Mouse (Mus musculus): Measurements from ENCODE around the gene Rhot2. TPM values are rescaled to one million over a fixed set of nuclear protein-coding genes. Genes with fewer than 3 reads are reported as not detected.

Rhot2 gene
- total RNA-seq, 1 experiment = 36.8 TPM

- Histone ChIP-seq H3K36me3 (ENCODE audit: control insufficient read depth, insufficient read depth, low read length, poor library complexity, severe bottlenecking) (peaks cover 2% of the 10 kb centered on the region; the same call in 1 of the 2 replicates), H3K4me1 (ENCODE audit: control insufficient read depth in 2 of 2, insufficient read depth in 2 of 2, low read length in 2 of 2, poor library complexity in 1 of 2) (peaks cover 0 to 3% of the 10 kb centered on the region in 2 experiments; a peak in 1 of 4 replicates), H3K4me3 (ENCODE audit: insufficient read depth in 1 of 2, low read depth in 1 of 2, low read length in 2 of 2, poor library complexity in 1 of 2, severe bottlenecking in 1 of 2) (peak within 1 kb of the TSS; percentile 69 to 77), H3K27ac (ENCODE audit: insufficient read depth, low read depth, low read length, poor library complexity, severe bottlenecking) (no peak within 1 kb of the TSS), H3K9ac (ENCODE audit: insufficient read depth, low read depth, low read length, poor library complexity, severe bottlenecking) (peak within 1 kb of the TSS; percentile 87), H3K9me3 (ENCODE audit: control insufficient read depth, insufficient read depth, low read depth, low read length) (no peaks in the 10 kb centered on the region)
- in situ Hi-C loops (cut with MboI; ENCODE audit: low sequenced_read_pairs in 2 of 2, unreplicated experiment in 2 of 2) = no loop called here
- TF ChIP-seq ZC3H11A (IDR thresholded peaks at IDR 0.05; ENCODE audit: borderline replicate concordance, low read depth, low read length) (no peak), ZNF384 (IDR thresholded peaks at IDR 0.05; ENCODE audit: low read depth, low read length) (no peak), CHD2 (IDR thresholded peaks at IDR 0.05; ENCODE audit: low read depth, low read length) (no peak), MAFK (IDR thresholded peaks at IDR 0.05; ENCODE audit: insufficient read depth, low read depth, low read length) (no peak), HCFC1 (IDR thresholded peaks at IDR 0.05; ENCODE audit: borderline replicate concordance, insufficient read depth, low read length) (no peak; the same call in 1 of the 2 replicates)
- no peak for DNase-seq (ENCODE audit: low read depth, low spot score)
These were observed 16.4 kb upstream of the Rhot2 start, which contains the start of gene Wdr90 for GRCm38 (mm10) chr17:25860832-25861703. Gene Wdr90 (minus strand): TSS chr17:25861501.

- no peaks in the 10 kb centered on the region for H3K9me3 ChIP-seq (ENCODE audit: control insufficient read depth, insufficient read depth, low read depth, low read length)
- peaks cover 2% of the 10 kb centered on the region; the same call in 1 of the 2 replicates for H3K36me3 ChIP-seq (ENCODE audit: control insufficient read depth, insufficient read depth, low read length, poor library complexity, severe bottlenecking)
- no peak overlapping the region for H3K4me3 ChIP-seq (ENCODE audit: insufficient read depth in 1 of 2, low read depth in 1 of 2, low read length in 2 of 2, poor library complexity in 1 of 2, severe bottlenecking in 1 of 2)
These were observed 15.6 kb upstream of the Rhot2 start for GRCm38 (mm10) chr17:25860229-25860628.

GRCm38 (mm10) chr17:25843636-25844395 is 835 bp downstream of the Rhot2 start:
- H3K27ac ChIP-seq (ENCODE audit: insufficient read depth, low read depth, low read length, poor library complexity, severe bottlenecking) = peak overlapping the region; percentile 22; the same call in 1 of the 2 replicates

More at GRCm38 (mm10) chr17:25860229-25860628, 15.6 kb upstream of the Rhot2 start:
- peaks cover 0 to 4% of the 10 kb centered on the region in 2 experiments; a peak in 1 of 4 replicates for H3K4me1 ChIP-seq (ENCODE audit: control insufficient read depth in 2 of 2, insufficient read depth in 2 of 2, low read length in 2 of 2, poor library complexity in 1 of 2)
- in situ Hi-C loops (cut with MboI; ENCODE audit: low sequenced_read_pairs in 2 of 2, unreplicated experiment in 2 of 2) = no loop called here
- TF ChIP-seq HCFC1 (IDR thresholded peaks at IDR 0.05; ENCODE audit: borderline replicate concordance, insufficient read depth, low read length) = no peak
- no peak for TF ChIP-seq CHD2 (IDR thresholded peaks at IDR 0.05; ENCODE audit: low read depth, low read length)
- no peak for TF ChIP-seq ZC3H11A (IDR thresholded peaks at IDR 0.05; ENCODE audit: borderline replicate concordance, low read depth, low read length)
- TF ChIP-seq ZNF384 (IDR thresholded peaks at IDR 0.05; ENCODE audit: low read depth, low read length) = no peak
- no peak for TF ChIP-seq MAFK (IDR thresholded peaks at IDR 0.05; ENCODE audit: insufficient read depth, low read depth, low read length)
- H3K27ac ChIP-seq (ENCODE audit: insufficient read depth, low read depth, low read length, poor library complexity, severe bottlenecking) = no peak overlapping the region
- DNase-seq (ENCODE audit: low read depth, low spot score) = no peak
- H3K9ac ChIP-seq (ENCODE audit: insufficient read depth, low read depth, low read length, poor library complexity, severe bottlenecking) = no peak overlapping the region

GRCm38 (mm10) chr17:25843122-25843521 is 1.5 kb downstream of the Rhot2 start:
- Histone ChIP-seq H3K9me3 (ENCODE audit: control insufficient read depth, insufficient read depth, low read depth, low read length) (no peaks in the 10 kb centered on the region), H3K9ac (ENCODE audit: insufficient read depth, low read depth, low read length, poor library complexity, severe bottlenecking) (no peak overlapping the region), H3K27ac (ENCODE audit: insufficient read depth, low read depth, low read length, poor library complexity, severe bottlenecking) (no peak overlapping the region), H3K4me3 (ENCODE audit: insufficient read depth in 1 of 2, low read depth in 1 of 2, low read length in 2 of 2, poor library complexity in 1 of 2, severe bottlenecking in 1 of 2) (peak overlapping the region in 1 of 2 experiments; percentile 88; a peak in 1 of 4 replicates), H3K4me1 (ENCODE audit: control insufficient read depth in 2 of 2, insufficient read depth in 2 of 2, low read length in 2 of 2, poor library complexity in 1 of 2) (peaks cover 2 to 6% of the 10 kb centered on the region in 2 experiments; a peak in 1 of 4 replicates), H3K36me3 (ENCODE audit: control insufficient read depth, insufficient read depth, low read length, poor library complexity, severe bottlenecking) (peaks cover 44% of the 10 kb centered on the region)
- TF ChIP-seq HCFC1 (IDR thresholded peaks at IDR 0.05; ENCODE audit: borderline replicate concordance, insufficient read depth, low read length) (no peak), ZC3H11A (IDR thresholded peaks at IDR 0.05; ENCODE audit: borderline replicate concordance, low read depth, low read length) (no peak), CHD2 (IDR thresholded peaks at IDR 0.05; ENCODE audit: low read depth, low read length) (no peak), ZNF384 (IDR thresholded peaks at IDR 0.05; ENCODE audit: low read depth, low read length) (no peak), MAFK (IDR thresholded peaks at IDR 0.05; ENCODE audit: insufficient read depth, low read depth, low read length) (no peak)
- in situ Hi-C loops (cut with MboI; ENCODE audit: low sequenced_read_pairs in 2 of 2, unreplicated experiment in 2 of 2) = no loop called here
- no peak for DNase-seq (ENCODE audit: low read depth, low spot score)

More at GRCm38 (mm10) chr17:25843636-25844395, 835 bp downstream of the Rhot2 start:
- Histone ChIP-seq H3K36me3 (ENCODE audit: control insufficient read depth, insufficient read depth, low read length, poor library complexity, severe bottlenecking) (peaks cover 42% of the 10 kb centered on the region), H3K9ac (ENCODE audit: insufficient read depth, low read depth, low read length, poor library complexity, severe bottlenecking) (peak overlapping the region; percentile 94), H3K4me3 (ENCODE audit: insufficient read depth in 1 of 2, low read depth in 1 of 2, low read length in 2 of 2, poor library complexity in 1 of 2, severe bottlenecking in 1 of 2) (peak overlapping the region; percentile 88 to 93), H3K9me3 (ENCODE audit: control insufficient read depth, insufficient read depth, low read depth, low read length) (no peaks in the 10 kb centered on the region), H3K4me1 (ENCODE audit: control insufficient read depth in 2 of 2, insufficient read depth in 2 of 2, low read length in 2 of 2, poor library complexity in 1 of 2) (peaks cover 2 to 6% of the 10 kb centered on the region in 2 experiments; a peak in 1 of 4 replicates)
- in situ Hi-C loops (cut with MboI; ENCODE audit: low sequenced_read_pairs in 2 of 2, unreplicated experiment in 2 of 2) = no loop called here
- DNase-seq (ENCODE audit: low read depth, low spot score) = no peak
- TF ChIP-seq ZNF384 (IDR thresholded peaks at IDR 0.05; ENCODE audit: low read depth, low read length) (no peak), HCFC1 (IDR thresholded peaks at IDR 0.05; ENCODE audit: borderline replicate concordance, insufficient read depth, low read length) (no peak), MAFK (IDR thresholded peaks at IDR 0.05; ENCODE audit: insufficient read depth, low read depth, low read length) (no peak), CHD2 (IDR thresholded peaks at IDR 0.05; ENCODE audit: low read depth, low read length) (no peak), ZC3H11A (IDR thresholded peaks at IDR 0.05; ENCODE audit: borderline replicate concordance, low read depth, low read length) (no peak)

Data from ES-E14 (cell line).